Mouse (Mus musculus) CH12.LX (cell line): Measurements from ENCODE around the gene Dner.

Experiments used
- CTCF ChIP-seq, 2 experiments: IDR thresholded peaks in 1 of 2; conservative IDR thresholded peaks in 1 of 2; 2 replicates each; pipeline ENCODE4 v1.5.1; 2011 to 2012; ENCODE audit warnings: low read depth in 2 of 2, low read length in 2 of 2, improper control_type of control experiment in 1 of 2, inconsistent platforms in 1 of 2, mild to moderate bottlenecking in 1 of 2, moderate library complexity in 1 of 2
- MXI1 ChIP-seq: IDR thresholded peaks from 2 replicates; pipeline ENCODE4 v1.6.1; 2011; ENCODE audit warnings: mild to moderate bottlenecking, low read depth, low read length, improper control_type of control experiment
- MYC ChIP-seq: IDR thresholded peaks from 2 replicates; pipeline ENCODE4 v1.6.1; 2011; ENCODE audit warnings: low read depth, mild to moderate bottlenecking, improper control_type of control experiment, low read length
- TCF12 ChIP-seq: IDR thresholded peaks from 2 replicates; pipeline ENCODE4 v1.6.1; 2014; ENCODE audit warnings: low read depth, mild to moderate bottlenecking, inconsistent platforms, low read length, improper control_type of control experiment
- ZC3H11A ChIP-seq: IDR thresholded peaks from 2 replicates; pipeline ENCODE4 v1.6.1; 2012; ENCODE audit warnings: low read depth, mild to moderate bottlenecking, inconsistent platforms, low read length, improper control_type of control experiment

GRCm38 (mm10) chr1:84513201-84513600 lies 182.8 kb downstream of the Dner start:
- TF ChIP-seq TCF12 (no peak), CTCF (conservative IDR thresholded peaks at IDR 0.05 in 1 of 2, IDR thresholded peaks at IDR 0.05 in 1 of 2; ENCODE audit: low read depth in 2 of 2, low read length in 2 of 2) (no peak), ZC3H11A (no peak), MXI1 (no peak), MYC (no peak)
